Comparison of ENCODE assay signal across 36 mouse cellular contexts in the genomic region with DNA sequence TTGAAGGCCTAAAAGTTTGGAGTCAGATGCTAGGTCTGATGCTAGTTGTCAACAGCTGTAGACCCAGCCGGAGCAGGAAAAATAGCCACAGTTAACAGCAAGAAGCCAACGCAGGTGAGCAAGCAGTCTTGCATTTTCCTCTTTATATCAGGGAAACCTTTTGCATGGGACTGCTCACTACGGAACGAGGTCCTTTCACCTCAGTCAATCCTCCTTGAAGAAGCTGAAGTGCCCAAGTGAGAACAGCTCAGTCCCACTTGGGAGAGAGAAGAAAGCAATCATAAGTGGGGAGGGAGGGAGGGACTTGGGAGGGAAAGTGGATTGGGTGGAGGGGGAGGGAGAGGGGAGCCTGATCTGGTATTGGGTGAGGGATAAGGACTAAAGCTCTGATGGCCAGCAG.
"Had no signal": no experiment of that assay in that cellular context is flagged by ENCODE, and none has a peak within 500 bp of the region (broad histone marks: within the 10 kb centered on the region; RNA-seq: fewer than 3 reads in every experiment).

No protein-coding gene starts in this region.

- H3K9ac ChIP-seq: heart, embryonic 12.5 days; heart, embryonic 13.5 days; heart, embryonic 15.5 days; hindbrain, embryonic 12.5 days; hindbrain, embryonic 13.5 days; hindbrain, embryonic 14.5 days; hindbrain, embryonic 15.5 days; intestine, embryonic 15.5 days; kidney, embryonic 15.5 days had no signal

- H3K4me1 ChIP-seq: heart, embryonic 10.5 days; heart, embryonic 12.5 days; heart, embryonic 13.5 days; heart, embryonic 15.5 days; hindbrain, embryonic 10.5 days; hindbrain, embryonic 12.5 days; hindbrain, embryonic 13.5 days; hindbrain, embryonic 15.5 days; intestine, embryonic 15.5 days; kidney, embryonic 15.5 days had no signal

- H3K27me3 ChIP-seq: heart, embryonic 12.5 days; heart, embryonic 13.5 days; heart, embryonic 15.5 days; hindbrain, embryonic 12.5 days; hindbrain, embryonic 13.5 days; hindbrain, embryonic 15.5 days; intestine, embryonic 15.5 days; kidney, embryonic 15.5 days had no signal

- ATAC-seq: hindbrain, embryonic 16.5 days; hindbrain, postnatal 0 days; inflammation-experienced regulatory T-cells, adult 6 months; intestine, embryonic 15.5 days; intestine, embryonic 16.5 days; intestine, postnatal 0 days had no signal

- H3K27ac ChIP-seq: heart, adult 2 months; heart, embryonic 10.5 days; heart, embryonic 13.5 days; heart, embryonic 15.5 days; hindbrain, embryonic 10.5 days; hindbrain, embryonic 12.5 days; hindbrain, embryonic 13.5 days; hindbrain, embryonic 14.5 days; hindbrain, embryonic 15.5 days; hindbrain, postnatal 0 days; intestine, embryonic 15.5 days; kidney, embryonic 15.5 days; kidney, postnatal 0 days; layer of hippocampus, adult 2 months had no signal

- DNase-seq: heart, adult 18-20 months; heart, adult 2 months; heart, postnatal 10 days; heart, postnatal 14 days; heart, postnatal 36 days; heart, postnatal 4 days; kidney, adult 11 months; kidney, adult 18-20 months; kidney, adult 2 months; kidney, adult 8-10 months; kidney, adult 9 months; kidney, postnatal 10 days; kidney, postnatal 14 days; kidney, postnatal 25 days; kidney, postnatal 36 days; kidney, postnatal 4 days; layer of hippocampus, adult 9-11 months had no signal

- H3K4me2 ChIP-seq: heart, embryonic 11.5 days; heart, embryonic 12.5 days; heart, embryonic 13.5 days; heart, embryonic 15.5 days; hindbrain, embryonic 12.5 days; hindbrain, embryonic 13.5 days; hindbrain, embryonic 14.5 days; hindbrain, embryonic 15.5 days; intestine, embryonic 15.5 days; kidney, embryonic 15.5 days had no signal

- H3K4me3 ChIP-seq: heart, adult 2 months; heart, embryonic 10.5 days; heart, embryonic 12.5 days; heart, embryonic 13.5 days; heart, embryonic 15.5 days; hindbrain, embryonic 10.5 days; hindbrain, embryonic 12.5 days; hindbrain, embryonic 13.5 days; hindbrain, embryonic 15.5 days; intestine, embryonic 15.5 days; kidney, embryonic 15.5 days; layer of hippocampus, adult 2 months had no signal

- H3K36me3 ChIP-seq: heart, embryonic 10.5 days; heart, embryonic 12.5 days; heart, embryonic 13.5 days; heart, embryonic 15.5 days; hindbrain, embryonic 10.5 days; hindbrain, embryonic 12.5 days; hindbrain, embryonic 13.5 days; hindbrain, embryonic 15.5 days; intestine, embryonic 15.5 days; kidney, embryonic 15.5 days had no signal

- H3K9me3 ChIP-seq: heart, embryonic 10.5 days; heart, embryonic 12.5 days; heart, embryonic 13.5 days; heart, embryonic 15.5 days; hindbrain, embryonic 10.5 days; hindbrain, embryonic 12.5 days; hindbrain, embryonic 13.5 days; hindbrain, embryonic 15.5 days; intestine, embryonic 15.5 days; kidney, embryonic 15.5 days had no signal
